Mouse (Mus musculus) adrenal gland, postnatal 25 days (tissue): ENCODE results near the gene Fam160b1. TPM values are rescaled to one million over a fixed set of nuclear protein-coding genes. Genes with fewer than 3 reads are reported as not detected.

Source experiments
- DNase-seq: peaks from one replicate; pipeline ENCODE4 v3.0.0; 2021; ENCODE audit warnings: mixed read lengths
- long read RNA-seq: library from polyadenylated mRNA; stranded (forward); transcript quantifications from one replicate; pipeline ENCODE4 v2.0.0, GENCODE M21; 2021
- total RNA-seq: library from RNA; stranded (reverse); gene quantifications from 2 replicates; pipeline ENCODE4 v1.2.3, GENCODE M21; 2021

Gene Fam160b1
- 21.6 and 23.5 TPM in 2 replicates for total RNA-seq
- long read RNA-seq, full-length matches to known transcripts: 13 of 19 reads
- long read RNA-seq, partial matches to known transcripts: 1 of 19 reads
- long read RNA-seq, other reads (novel, unspliced or antisense): 5 of 19 reads

- peak; percentile 94 for DNase-seq
Observed at GRCm38 (mm10) chr19:57360341-57361130, at the start of gene Fam160b1. Fam160b1 (plus strand) TSS chr19:57360680.

- no peak for DNase-seq
Observed at GRCm38 (mm10) chr19:57313226-57313625, 47.3 kb upstream of the Fam160b1 start.

GRCm38 (mm10) chr19:57313891-57314345 lies 46.6 kb upstream of the Fam160b1 start:
- DNase-seq: no peak

- peak; percentile 65 for DNase-seq
Observed at GRCm38 (mm10) chr19:57314346-57315012, 46.0 kb upstream of the Fam160b1 start, which contains the start of gene Ablim1. Ablim1 (minus strand) TSS chr19:57314919.

- DNase-seq: peak; percentile 27
Observed at GRCm38 (mm10) chr19:57315013-57315565, 45.4 kb upstream of the Fam160b1 start.

- no peak for DNase-seq
Observed at GRCm38 (mm10) chr19:57316597-57316996, 43.9 kb upstream of the Fam160b1 start.

- DNase-seq: no peak
Observed at GRCm38 (mm10) chr19:57320656-57321382, 39.7 kb upstream of the Fam160b1 start.

- no peak for DNase-seq
Observed at GRCm38 (mm10) chr19:57321839-57322238, 38.6 kb upstream of the Fam160b1 start.

GRCm38 (mm10) chr19:57322491-57322890 lies 38.0 kb upstream of the Fam160b1 start:
- DNase-seq: no peak

GRCm38 (mm10) chr19:57323087-57323486 lies 37.4 kb upstream of the Fam160b1 start:
- no peak for DNase-seq

GRCm38 (mm10) chr19:57325748-57326300 lies 34.7 kb upstream of the Fam160b1 start:
- DNase-seq: peak; percentile 70

GRCm38 (mm10) chr19:57327679-57328078 lies 32.8 kb upstream of the Fam160b1 start:
- no peak for DNase-seq

- no peak for DNase-seq
Observed at GRCm38 (mm10) chr19:57328269-57328668, 32.2 kb upstream of the Fam160b1 start.

GRCm38 (mm10) chr19:57328792-57329191 lies 31.7 kb upstream of the Fam160b1 start:
- DNase-seq: peak; percentile 29

- DNase-seq: no peak
Observed at GRCm38 (mm10) chr19:57330309-57330708, 30.2 kb upstream of the Fam160b1 start.

- DNase-seq: no peak
Observed at GRCm38 (mm10) chr19:57331237-57331636, 29.2 kb upstream of the Fam160b1 start.

- no peak for DNase-seq
Observed at GRCm38 (mm10) chr19:57333356-57333755, 27.1 kb upstream of the Fam160b1 start.

- DNase-seq: no peak
Observed at GRCm38 (mm10) chr19:57335135-57335534, 25.3 kb upstream of the Fam160b1 start.

GRCm38 (mm10) chr19:57339281-57339864 lies 21.1 kb upstream of the Fam160b1 start:
- no peak for DNase-seq

GRCm38 (mm10) chr19:57340900-57341742 lies 19.4 kb upstream of the Fam160b1 start:
- no peak for DNase-seq
